17 mouse cellular contexts compared by ENCODE assay signal in genomic region chr11:95085710-95086109, GRCm38 (mm10). TPM values are rescaled to one million over a fixed set of nuclear protein-coding genes. Genes with fewer than 3 reads are reported as not detected.
DNase-seq lines count a peak whose midpoint lies in the region; ATAC-seq and TF ChIP-seq lines count a peak whose summit lies in the region.
"Had no signal": no experiment of that assay in that cellular context is flagged by ENCODE, and none has a peak within 500 bp of the region (broad histone marks: within the 10 kb centered on the region; RNA-seq: fewer than 3 reads in every experiment).

No protein-coding gene starts in this region.

- H3K27ac ChIP-seq in hindbrain, embryonic 10.5 days, result peak overlapping the region; percentile 62
- H3K27ac ChIP-seq in hindbrain, embryonic 16.5 days (ENCODE audit: low read depth, low read length), result no peak overlapping the region
- no peak overlapping the region for H3K27ac ChIP-seq in liver, embryonic 13.5 days
- no peak overlapping the region for H3K27ac ChIP-seq in liver, embryonic 11.5 days (ENCODE audit: low read depth, low read length)
- H3K27ac ChIP-seq: forebrain, embryonic 13.5 days; heart, adult 2 months; hindbrain, embryonic 15.5 days; liver, embryonic 14.5 days; macrophage; neural tube, embryonic 12.5 days had no signal

- no peak for ATAC-seq in hindbrain, embryonic 16.5 days
- 0 out of 2 replicates have a peak, but pooled peaks have one; percentile 34 for ATAC-seq in liver, embryonic 13.5 days (ENCODE audit: low read depth)
- no peak for ATAC-seq in liver, embryonic 11.5 days (replicated peaks; ENCODE audit: low FRiP score)
- ATAC-seq: forebrain, embryonic 13.5 days; midbrain, embryonic 16.5 days had no signal

- no peak overlapping the region for H3ac ChIP-seq in myocyte (ENCODE audit: control insufficient read depth, insufficient read length)

- H3K4me1 ChIP-seq in hindbrain, embryonic 10.5 days (replicated peaks), result peaks cover 52% of the 10 kb centered on the region
- no peaks in the 10 kb centered on the region for H3K4me1 ChIP-seq in hindbrain, embryonic 16.5 days (ENCODE audit: control insufficient read depth, insufficient read depth, low read depth, low read length)
- peaks cover 14% of the 10 kb centered on the region for H3K4me1 ChIP-seq in liver, embryonic 13.5 days (replicated peaks)
- H3K4me1 ChIP-seq in liver, embryonic 11.5 days (replicated peaks; ENCODE audit: control insufficient read depth, insufficient read depth, low read length), result peaks cover 16% of the 10 kb centered on the region
- H3K4me1 ChIP-seq: forebrain, embryonic 13.5 days; hindbrain, embryonic 15.5 days had no signal

- no peak overlapping the region for H3K9ac ChIP-seq in hindbrain, embryonic 16.5 days (ENCODE audit: low read depth, low read length)
- no peak overlapping the region for H3K9ac ChIP-seq in liver, embryonic 13.5 days
- H3K9ac ChIP-seq in liver, embryonic 11.5 days (ENCODE audit: low read depth, low read length), result no peak overlapping the region
- H3K9ac ChIP-seq: forebrain, embryonic 13.5 days; hindbrain, embryonic 15.5 days; liver, embryonic 14.5 days; neural tube, embryonic 12.5 days had no signal

- no peak overlapping the region for H3K4me2 ChIP-seq in hindbrain, embryonic 16.5 days (ENCODE audit: low read length)
- no peak overlapping the region for H3K4me2 ChIP-seq in liver, embryonic 13.5 days
- no peak overlapping the region for H3K4me2 ChIP-seq in liver, embryonic 11.5 days
- H3K4me2 ChIP-seq in myocyte (ENCODE audit: low read depth), result peak overlapping the region; percentile 70
- H3K4me2 ChIP-seq: forebrain, embryonic 13.5 days; hindbrain, embryonic 15.5 days; neural tube, embryonic 12.5 days had no signal

- 11% methylated on average over 5 of the region's 5 CpGs for WGBS in hindbrain, embryonic 10.5 days
- 10% methylated on average over 5 of the region's 5 CpGs for WGBS in hindbrain, embryonic 16.5 days
- 18% methylated on average over 5 of the region's 5 CpGs for WGBS in liver, embryonic 13.5 days (ENCODE audit: insufficient replicate concordance)
- WGBS in liver, embryonic 11.5 days, result 12% methylated on average over 5 of the region's 5 CpGs

- no peaks in the 10 kb centered on the region for H3K9me3 ChIP-seq in hindbrain, embryonic 10.5 days
- no peaks in the 10 kb centered on the region for H3K9me3 ChIP-seq in hindbrain, embryonic 16.5 days (ENCODE audit: control insufficient read depth, low read length)
- no peaks in the 10 kb centered on the region for H3K9me3 ChIP-seq in liver, embryonic 13.5 days (replicated peaks)
- H3K9me3 ChIP-seq in liver, embryonic 11.5 days (ENCODE audit: control insufficient read depth, low read length), result no peaks in the 10 kb centered on the region
- H3K9me3 ChIP-seq: forebrain, embryonic 13.5 days; hindbrain, embryonic 15.5 days; neural tube, embryonic 12.5 days had no signal

- DNase-seq in hindbrain, embryonic 10.5 days (ENCODE audit: low spot score), result no peak
- no peak for DNase-seq in liver, embryonic 13.5 days
- DNase-seq in liver, embryonic 11.5 days (ENCODE audit: low spot score), result no peak
- DNase-seq in Muller cell, postnatal 12 days (ENCODE audit: inconsistent ontology term), result peak; percentile 71
- no peak for DNase-seq in layer of hippocampus, postnatal 25 days (ENCODE audit: extremely low spot score in 1 of 2, low spot score in 1 of 2)
- DNase-seq: cerebellum, postnatal 25 days; heart, adult 2 months; retina, postnatal 1 day had no signal

- TF ChIP-seq POLR2A in myocyte (IDR thresholded peaks at IDR 0.05; ENCODE audit: insufficient read length, low read depth), result no peak

- no peaks in the 10 kb centered on the region for H3K36me3 ChIP-seq in hindbrain, embryonic 10.5 days
- no peaks in the 10 kb centered on the region for H3K36me3 ChIP-seq in hindbrain, embryonic 16.5 days (ENCODE audit: control insufficient read depth, insufficient read depth, low read length)
- H3K36me3 ChIP-seq in liver, embryonic 13.5 days, result no peaks in the 10 kb centered on the region
- H3K36me3 ChIP-seq in liver, embryonic 11.5 days (ENCODE audit: control insufficient read depth, insufficient read depth, low read length), result no peaks in the 10 kb centered on the region
- no peaks in the 10 kb centered on the region for H3K36me3 ChIP-seq in myocyte (ENCODE audit: control insufficient read depth, insufficient read depth)
- H3K36me3 ChIP-seq: hindbrain, embryonic 15.5 days; neural tube, embryonic 12.5 days had no signal

- H3K4me3 ChIP-seq in hindbrain, embryonic 10.5 days, result no peak overlapping the region
- H3K4me3 ChIP-seq in hindbrain, embryonic 16.5 days (ENCODE audit: low read length), result no peak overlapping the region
- no peak overlapping the region for H3K4me3 ChIP-seq in liver, embryonic 13.5 days (replicated peaks)
- no peak overlapping the region for H3K4me3 ChIP-seq in liver, embryonic 11.5 days (ENCODE audit: low read depth, low read length)
- no peak overlapping the region for H3K4me3 ChIP-seq in myocyte
- H3K4me3 ChIP-seq: forebrain, embryonic 13.5 days; heart, adult 2 months; hindbrain, embryonic 15.5 days; neural tube, embryonic 12.5 days had no signal

- no peaks in the 10 kb centered on the region for H3K79me2 ChIP-seq in myocyte (ENCODE audit: control insufficient read depth, insufficient read depth)

- H3K27me3 ChIP-seq in hindbrain, embryonic 10.5 days (ENCODE audit: insufficient read depth, poor library complexity, severe bottlenecking), result no peaks in the 10 kb centered on the region
- H3K27me3 ChIP-seq in hindbrain, embryonic 16.5 days (replicated peaks; ENCODE audit: control insufficient read depth, insufficient read depth, low read length), result no peaks in the 10 kb centered on the region
- H3K27me3 ChIP-seq in liver, embryonic 13.5 days, result peaks cover 26% of the 10 kb centered on the region; the same call in 1 of the 2 replicates
- peaks cover 13% of the 10 kb centered on the region for H3K27me3 ChIP-seq in liver, embryonic 11.5 days (replicated peaks; ENCODE audit: control insufficient read depth, insufficient read depth, low read length)
- H3K27me3 ChIP-seq in myocyte (ENCODE audit: control insufficient read depth, insufficient read depth, insufficient read length), result no peaks in the 10 kb centered on the region
- H3K27me3 ChIP-seq: forebrain, embryonic 13.5 days; hindbrain, embryonic 15.5 days; neural tube, embryonic 12.5 days had no signal

TF ChIP-seq in myocyte, 11 proteins besides CTCF, POLR2A, EP300 and RAD21:
- TF ChIP-seq USF1 (IDR thresholded peaks at IDR 0.05; ENCODE audit: low read depth) (no peak), MAX (IDR thresholded peaks at IDR 0.05; ENCODE audit: low read depth) (no peak), E2F4 (IDR thresholded peaks at IDR 0.05; ENCODE audit: insufficient read depth) (no peak), SRF (IDR thresholded peaks at IDR 0.05; ENCODE audit: control insufficient read depth, insufficient read length, low read depth) (no peak), CEBPB (IDR thresholded peaks at IDR 0.05; ENCODE audit: insufficient read depth, poor library complexity, severe bottlenecking) (no peak), MYOD1 (IDR thresholded peaks at IDR 0.05; ENCODE audit: control insufficient read depth in 1 of 3, insufficient read length in 2 of 3, low read depth in 2 of 3) (no peak), POLR2AphosphoS2 (IDR thresholded peaks at IDR 0.05; ENCODE audit: insufficient read length, low read depth) (no peak), MYOG (IDR thresholded peaks at IDR 0.05; ENCODE audit: control insufficient read depth in 1 of 3, insufficient read depth in 1 of 3, insufficient read length in 2 of 3, low read depth in 2 of 3) (no peak), REST (IDR thresholded peaks at IDR 0.05; ENCODE audit: insufficient read depth, insufficient read length) (no peak), TCF12 (IDR thresholded peaks at IDR 0.05; ENCODE audit: insufficient read depth, poor library complexity, severe bottlenecking) (no peak), TCF3 (IDR thresholded peaks at IDR 0.05; ENCODE audit: insufficient read length, low read depth) (no peak)

RNA-seq across cellular contexts. Expression of gene Itga3, which starts 9.1 kb away (rescaled TPM):
- 5.7 and 6.7 TPM in 2 replicates for polyA plus RNA-seq in hindbrain, embryonic 10.5 days (2016; fragmentation: Nextera tagmentation; extraction: Ambion mirVana)
- polyA plus RNA-seq in hindbrain, embryonic 16.5 days (2015; fragmentation: Nextera tagmentation; extraction: Ambion mirVana), result 16.7 and 19.3 TPM in 2 replicates
- 1.8 and 1.9 TPM in 2 replicates for polyA plus RNA-seq in liver, embryonic 13.5 days (2015; fragmentation: Nextera tagmentation; extraction: Ambion mirVana)
- 4.0 and 4.6 TPM in 2 replicates for polyA plus RNA-seq in liver, embryonic 11.5 days (2014; fragmentation: Nextera tagmentation; extraction: Ambion mirVana)
- polyA plus RNA-seq in myocyte (2012; fragmentation: generic; extraction: Trizol), result 19.9 TPM
- total RNA-seq in layer of hippocampus, postnatal 25 days (2021), result 10 to 100 TPM; 11.7 to 15.6 TPM

RNA-seq across cellular contexts. Expression of gene Dlx3, which starts 34.2 kb away (rescaled TPM):
- polyA plus RNA-seq in hindbrain, embryonic 10.5 days (2016; fragmentation: Nextera tagmentation; extraction: Ambion mirVana), result 3.2 and 6.5 TPM in 2 replicates
- 0.19 and 0.32 TPM in 2 replicates for polyA plus RNA-seq in hindbrain, embryonic 16.5 days (2015; fragmentation: Nextera tagmentation; extraction: Ambion mirVana)
- polyA plus RNA-seq in liver, embryonic 13.5 days (2015; fragmentation: Nextera tagmentation; extraction: Ambion mirVana), result 0.03 TPM in 2 replicates
- polyA plus RNA-seq in liver, embryonic 11.5 days (2014; fragmentation: Nextera tagmentation; extraction: Ambion mirVana), result 0.63 and 0.68 TPM in 2 replicates
- polyA plus RNA-seq in myocyte (2012; fragmentation: generic; extraction: Trizol), result 6.3 TPM
- total RNA-seq in layer of hippocampus, postnatal 25 days (2021), result not detected
- total RNA-seq: adrenal gland, postnatal 36 days; heart, adult 2 months had no signal
- polyA plus RNA-seq: forebrain, embryonic 13.5 days; heart, adult 2 months; macrophage had no signal

RNA-seq across cellular contexts. Expression of gene Pdk2, which starts 44.6 kb away (rescaled TPM):
- polyA plus RNA-seq in hindbrain, embryonic 10.5 days (2016; fragmentation: Nextera tagmentation; extraction: Ambion mirVana), result 10.7 and 15.2 TPM in 2 replicates
- polyA plus RNA-seq in hindbrain, embryonic 16.5 days (2015; fragmentation: Nextera tagmentation; extraction: Ambion mirVana), result 34.6 and 42.1 TPM in 2 replicates
- polyA plus RNA-seq in liver, embryonic 13.5 days (2015; fragmentation: Nextera tagmentation; extraction: Ambion mirVana), result 5.8 and 8.6 TPM in 2 replicates
- polyA plus RNA-seq in liver, embryonic 11.5 days (2014; fragmentation: Nextera tagmentation; extraction: Ambion mirVana), result 14.9 and 15.2 TPM in 2 replicates
- 33.3 TPM for polyA plus RNA-seq in myocyte (2012; fragmentation: generic; extraction: Trizol)
- total RNA-seq in layer of hippocampus, postnatal 25 days (2021), result 100 to 1,000 TPM; 114 to 118 TPM
